Mouse (Mus musculus): ENCODE results near the gene Fmo1.
"Not testable (repeated sequence)": the region's sequence is repeated elsewhere in the genome, so short reads cannot be mapped to it uniquely, and the experiment has no call there.

Fmo1 gene

DNA sequence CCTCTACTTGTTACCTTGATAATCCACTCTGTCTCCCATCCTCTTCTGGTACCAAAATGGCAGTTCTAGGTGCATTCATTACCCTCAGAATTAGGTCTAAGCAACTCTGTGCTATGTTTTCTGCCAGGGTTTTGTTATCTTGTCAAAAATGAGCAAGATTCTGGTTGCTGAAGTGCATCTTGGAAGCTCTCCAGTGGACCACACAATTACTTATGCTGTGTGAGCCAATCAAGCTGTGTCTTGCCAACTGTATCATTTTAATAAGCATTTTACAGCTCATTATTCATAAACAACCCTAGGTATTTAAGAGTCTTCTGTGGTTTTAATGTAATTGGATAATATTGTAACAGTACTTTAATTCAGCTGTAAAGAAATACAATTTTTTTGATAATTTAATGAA is 70.0 kb downstream of the Fmo1 start:
- DNase-seq (ENCODE audit: low spot score in 2 of 2): no peak

DNA sequence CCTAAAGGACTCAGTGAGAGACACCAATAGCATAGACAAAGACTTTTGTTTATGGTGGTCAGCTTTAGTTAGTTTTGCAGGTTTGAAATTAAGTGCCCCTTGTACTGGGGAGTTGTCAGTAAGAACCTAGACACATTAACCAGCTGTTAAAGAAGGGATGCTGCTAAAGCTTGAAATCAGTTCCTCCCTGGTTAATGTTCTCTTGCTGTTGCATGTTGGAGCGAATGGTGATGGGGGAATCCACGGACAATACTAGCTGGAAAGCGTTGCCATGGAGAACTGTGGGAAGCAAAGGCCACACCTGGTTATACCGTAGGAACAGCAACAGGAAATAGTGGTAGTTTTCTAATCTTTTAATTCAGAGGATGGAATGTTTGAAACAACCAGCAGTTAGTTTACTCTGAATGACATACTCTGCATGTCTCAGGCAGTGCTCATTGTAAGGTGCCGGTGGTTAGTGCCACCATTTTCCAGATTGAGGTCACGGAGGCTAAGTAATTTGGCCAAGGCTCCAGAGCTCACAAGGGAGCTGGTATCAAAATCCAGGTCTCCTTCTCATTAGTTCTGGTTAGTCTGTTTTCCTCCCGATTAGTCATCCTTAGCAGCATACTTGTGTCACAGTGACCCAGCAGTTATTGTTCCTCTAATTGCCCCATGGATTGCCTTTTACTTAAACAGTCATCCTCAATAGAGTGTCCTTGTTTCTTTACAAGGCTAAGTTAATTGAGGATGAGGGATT is 73.9 kb downstream of the Fmo1 start:
- DNase-seq (ENCODE audit: low spot score in 2 of 2): no peak

DNA sequence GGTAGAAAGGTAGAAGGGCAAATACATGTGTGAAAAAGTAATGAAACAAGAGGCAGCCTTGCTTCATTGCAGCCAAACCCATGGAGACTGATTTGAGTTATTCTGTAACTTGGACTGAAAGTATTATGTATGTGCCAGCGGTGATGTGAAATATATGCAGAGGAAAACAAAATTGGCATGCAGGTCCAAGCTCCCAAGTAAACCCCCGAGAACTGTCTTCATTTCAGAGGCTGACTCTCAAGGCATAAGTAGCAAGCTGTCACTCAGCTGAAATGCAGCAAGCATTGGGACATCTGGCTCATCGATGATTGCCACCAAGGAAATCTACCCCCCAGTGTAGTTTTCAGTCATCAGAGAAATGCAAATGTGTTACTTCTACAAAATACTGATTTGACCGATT is 81.2 kb downstream of the Fmo1 start:
- DNase-seq (ENCODE audit: low spot score in 2 of 2): no peak

- DNase-seq (ENCODE audit: low spot score in 2 of 2): no peak
Observed at GRCm38 (mm10) chr1:162783669-162784248, 82.7 kb downstream of the Fmo1 start.

- not testable (repeated sequence) for DNase-seq (ENCODE audit: low spot score in 2 of 2)
Observed at GRCm38 (mm10) chr1:162781035-162781434, 85.4 kb downstream of the Fmo1 start.
